In the genomic region with DNA sequence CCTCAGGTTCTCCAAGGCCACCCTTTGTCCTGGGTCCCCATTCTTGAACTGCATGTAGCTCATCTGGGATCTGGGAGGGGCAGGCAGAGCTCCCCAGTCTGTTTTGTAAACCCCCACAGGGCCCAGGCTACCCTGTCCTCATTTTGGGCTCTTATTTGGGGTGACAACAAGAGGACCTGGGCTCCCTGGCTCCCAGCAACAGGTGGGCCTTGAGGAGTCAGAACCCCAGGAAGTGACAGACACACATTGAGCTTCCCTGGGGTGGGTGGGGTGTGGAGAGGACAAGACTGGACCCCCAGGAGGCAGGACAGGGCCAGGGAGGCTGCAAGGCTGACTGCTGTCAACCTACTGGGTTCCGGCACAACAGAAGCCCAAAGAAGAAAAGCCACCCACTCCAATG, we compare ENCODE assay signal across 7 mouse cellular contexts. TPM values are rescaled to one million over a fixed set of nuclear protein-coding genes. Genes with fewer than 3 reads are reported as not detected.
DNase-seq lines count a peak whose midpoint lies in the region; ATAC-seq and TF ChIP-seq lines count a peak whose summit lies in the region.

No protein-coding gene starts in this region.

- H3K9ac ChIP-seq in embryonic facial prominence, embryonic 14.5 days (ENCODE audit: low read depth, low read length): peak overlapping the region; percentile 94
- H3K9ac ChIP-seq in intestine, embryonic 15.5 days: peak overlapping the region; percentile 96
- peak overlapping the region; percentile 98 for H3K9ac ChIP-seq in neural tube, embryonic 13.5 days

- 0 out of 2 replicates have a peak, but pooled peaks cover 16% of the 10 kb centered on the region for H3K36me3 ChIP-seq in embryonic facial prominence, embryonic 14.5 days (ENCODE audit: control insufficient read depth, insufficient read depth, low read length)
- no peaks in the 10 kb centered on the region for H3K36me3 ChIP-seq in intestine, embryonic 15.5 days
- no peaks in the 10 kb centered on the region for H3K36me3 ChIP-seq in neural tube, embryonic 13.5 days

- H3K9me3 ChIP-seq in embryonic facial prominence, embryonic 14.5 days (ENCODE audit: control insufficient read depth, low read length): no peaks in the 10 kb centered on the region
- no peaks in the 10 kb centered on the region for H3K9me3 ChIP-seq in intestine, embryonic 15.5 days
- no peaks in the 10 kb centered on the region for H3K9me3 ChIP-seq in neural tube, embryonic 13.5 days

- TF ChIP-seq CTCF in left cerebral cortex, adult 2 months (IDR thresholded peaks at IDR 0.05): no peak

- no peak for DNase-seq in left cerebral cortex, adult 2 months (ENCODE audit: extremely low spot score in 1 of 2, low spot score in 2 of 2)
- DNase-seq in left cerebral cortex, postnatal 10 days (ENCODE audit: extremely low spot score in 1 of 2, low spot score in 2 of 2): no peak
- DNase-seq in embryonic facial prominence, embryonic 14.5 days (ENCODE audit: low spot score): no peak
- DNase-seq in thymus, postnatal 14 days: no peak
- no peak for DNase-seq in right cerebral cortex, postnatal 14 days

- peak overlapping the region; percentile 87 for H3K4me3 ChIP-seq in left cerebral cortex, adult 2 months
- peak overlapping the region; percentile 91 for H3K4me3 ChIP-seq in embryonic facial prominence, embryonic 14.5 days (ENCODE audit: low read depth, low read length)
- H3K4me3 ChIP-seq in intestine, embryonic 15.5 days (replicated peaks): peak overlapping the region; percentile 94
- peak overlapping the region; percentile 94 for H3K4me3 ChIP-seq in neural tube, embryonic 13.5 days

- WGBS in embryonic facial prominence, embryonic 14.5 days: 83% methylated on average over 1 of the region's 1 CpGs
- WGBS in intestine, embryonic 15.5 days: 76% methylated on average over 1 of the region's 1 CpGs
- WGBS in neural tube, embryonic 13.5 days: 81% methylated on average over 1 of the region's 1 CpGs

- intact Hi-C loops in left cerebral cortex, adult 2 months (cut with DNase I): no loop called here
- intact Hi-C loops in left cerebral cortex, postnatal 10 days (cut with DNase I): no loop called here

- no peak overlapping the region; the same call in 1 of the 2 replicates for H3K27ac ChIP-seq in left cerebral cortex, adult 2 months
- H3K27ac ChIP-seq in embryonic facial prominence, embryonic 14.5 days (replicated peaks; ENCODE audit: low read depth, low read length): no peak overlapping the region
- H3K27ac ChIP-seq in intestine, embryonic 15.5 days: peak overlapping the region; percentile 67; the same call in 1 of the 2 replicates
- no peak overlapping the region for H3K27ac ChIP-seq in neural tube, embryonic 13.5 days (replicated peaks)

- H3K4me1 ChIP-seq in embryonic facial prominence, embryonic 14.5 days (ENCODE audit: control insufficient read depth, insufficient read depth, low read length): peaks cover 10% of the 10 kb centered on the region
- H3K4me1 ChIP-seq in intestine, embryonic 15.5 days (replicated peaks): peaks cover 49% of the 10 kb centered on the region
- peaks cover 42% of the 10 kb centered on the region for H3K4me1 ChIP-seq in neural tube, embryonic 13.5 days (replicated peaks)

- no peaks in the 10 kb centered on the region for H3K27me3 ChIP-seq in embryonic facial prominence, embryonic 14.5 days (replicated peaks; ENCODE audit: control insufficient read depth, insufficient read depth, low read length)
- H3K27me3 ChIP-seq in intestine, embryonic 15.5 days (replicated peaks): no peaks in the 10 kb centered on the region
- no peaks in the 10 kb centered on the region for H3K27me3 ChIP-seq in neural tube, embryonic 13.5 days

- H3K4me2 ChIP-seq in embryonic facial prominence, embryonic 14.5 days (ENCODE audit: low read depth, low read length): peak overlapping the region; percentile 94
- peak overlapping the region; percentile 81 for H3K4me2 ChIP-seq in intestine, embryonic 15.5 days (replicated peaks)
- peak overlapping the region; percentile 99 for H3K4me2 ChIP-seq in neural tube, embryonic 13.5 days

- no peak for ATAC-seq in embryonic facial prominence, embryonic 14.5 days (ENCODE audit: low read depth)
- ATAC-seq in intestine, embryonic 15.5 days: no peak
- no peak for ATAC-seq in neural tube, embryonic 13.5 days (ENCODE audit: low read depth)

RNA-seq across cellular contexts. Expression of a gene that starts 1.4 kb away (rescaled TPM):
- total RNA-seq in left cerebral cortex, adult 2 months (2021): 100 to 1,000 TPM; 106 to 110 TPM
- total RNA-seq in left cerebral cortex, postnatal 10 days (2021): 100 to 1,000 TPM; 111 to 118 TPM
- 87.7 and 88.4 TPM in 2 replicates for polyA plus RNA-seq in embryonic facial prominence, embryonic 14.5 days (2014; fragmentation: Nextera tagmentation; extraction: Ambion mirVana)
- polyA plus RNA-seq in intestine, embryonic 15.5 days (2015; fragmentation: Nextera tagmentation; extraction: Ambion mirVana): 245 and 269 TPM in 2 replicates
- polyA plus RNA-seq in neural tube, embryonic 13.5 days (2015; fragmentation: Nextera tagmentation; extraction: Ambion mirVana): 78.8 and 81.6 TPM in 2 replicates

RNA-seq across cellular contexts. Expression of a gene that starts 15.7 kb away (rescaled TPM):
- 100 to 1,000 TPM; 637 to 727 TPM for total RNA-seq in left cerebral cortex, adult 2 months (2021)
- total RNA-seq in left cerebral cortex, postnatal 10 days (2021): 100 to 1,000 TPM; 542 to 558 TPM
- polyA plus RNA-seq in embryonic facial prominence, embryonic 14.5 days (2014; fragmentation: Nextera tagmentation; extraction: Ambion mirVana): 387 and 412 TPM in 2 replicates
- polyA plus RNA-seq in intestine, embryonic 15.5 days (2015; fragmentation: Nextera tagmentation; extraction: Ambion mirVana): 743 and 808 TPM in 2 replicates
- polyA plus RNA-seq in neural tube, embryonic 13.5 days (2015; fragmentation: Nextera tagmentation; extraction: Ambion mirVana): 572 and 635 TPM in 2 replicates

RNA-seq across cellular contexts. Expression of a gene that starts 19.6 kb away (rescaled TPM):
- total RNA-seq in left cerebral cortex, adult 2 months (2021): 1 to 10 TPM; 1.3 to 2.8 TPM
- total RNA-seq in left cerebral cortex, postnatal 10 days (2021): 1 to 10 TPM; 2.3 to 2.9 TPM
- 3.1 and 4.5 TPM in 2 replicates for polyA plus RNA-seq in embryonic facial prominence, embryonic 14.5 days (2014; fragmentation: Nextera tagmentation; extraction: Ambion mirVana)
- 0.92 and 0.97 TPM in 2 replicates for polyA plus RNA-seq in intestine, embryonic 15.5 days (2015; fragmentation: Nextera tagmentation; extraction: Ambion mirVana)
- polyA plus RNA-seq in neural tube, embryonic 13.5 days (2015; fragmentation: Nextera tagmentation; extraction: Ambion mirVana): 1.3 and 1.9 TPM in 2 replicates

RNA-seq across cellular contexts. Expression of a gene that starts 30.7 kb away (rescaled TPM):
- total RNA-seq in left cerebral cortex, adult 2 months (2021): 10 to 100 TPM; 36.2 to 40.7 TPM
- 10 to 100 TPM; 20.9 to 22.4 TPM for total RNA-seq in left cerebral cortex, postnatal 10 days (2021)
- polyA plus RNA-seq in embryonic facial prominence, embryonic 14.5 days (2014; fragmentation: Nextera tagmentation; extraction: Ambion mirVana): 30.2 and 39.4 TPM in 2 replicates
- polyA plus RNA-seq in intestine, embryonic 15.5 days (2015; fragmentation: Nextera tagmentation; extraction: Ambion mirVana): 14.5 and 17.8 TPM in 2 replicates
- 31.1 and 32.9 TPM in 2 replicates for polyA plus RNA-seq in neural tube, embryonic 13.5 days (2015; fragmentation: Nextera tagmentation; extraction: Ambion mirVana)

RNA-seq across cellular contexts. Expression of a gene that starts 43.7 kb away (rescaled TPM):
- under 1 TPM; 0.56 to 0.70 TPM for total RNA-seq in left cerebral cortex, adult 2 months (2021)
- under 1 TPM; 0.18 to 0.28 TPM for total RNA-seq in left cerebral cortex, postnatal 10 days (2021)
- 0.65 and 0.73 TPM in 2 replicates for polyA plus RNA-seq in embryonic facial prominence, embryonic 14.5 days (2014; fragmentation: Nextera tagmentation; extraction: Ambion mirVana)
- polyA plus RNA-seq in intestine, embryonic 15.5 days (2015; fragmentation: Nextera tagmentation; extraction: Ambion mirVana): 1.0 and 1.1 TPM in 2 replicates
- polyA plus RNA-seq in neural tube, embryonic 13.5 days (2015; fragmentation: Nextera tagmentation; extraction: Ambion mirVana): 0.36 and 0.64 TPM in 2 replicates
